Mouse (Mus musculus): ENCODE measurements around the gene Gm28729. TPM values are rescaled to one million over a fixed set of nuclear protein-coding genes. Genes with fewer than 3 reads are reported as not detected.
"Not testable (repeated sequence)": the region's sequence is repeated elsewhere in the genome, so short reads cannot be mapped to it uniquely, and the experiment has no call there.

Gm28729 gene
- polyA plus RNA-seq, 1 experiment from 2014 or later, result 0.06 TPM

DNA sequence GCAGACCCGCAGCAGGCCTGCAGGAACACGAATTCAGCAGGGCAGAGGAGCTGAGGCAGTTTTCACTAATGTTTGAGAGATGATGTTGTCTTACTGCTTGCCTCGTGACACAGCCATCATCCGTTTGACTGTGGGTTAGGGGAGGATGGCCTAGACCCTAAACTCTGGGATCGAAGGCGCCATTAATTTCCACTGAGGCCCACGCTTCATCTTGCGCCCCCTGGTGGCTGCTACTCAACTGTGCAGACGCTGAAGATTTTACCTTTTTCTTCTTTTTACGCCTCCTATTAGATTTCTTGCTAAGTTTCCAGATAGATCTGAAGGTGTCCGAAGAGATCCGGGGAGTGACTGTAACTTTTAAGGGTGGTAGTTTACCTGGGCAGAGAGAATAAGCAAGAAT, 33.3 kb downstream of the Gm28729 start:
- H3K27me3 ChIP-seq, result no peaks in the 10 kb centered on the region
- H3K36me3 ChIP-seq (replicated peaks), result no peaks in the 10 kb centered on the region
- H3K4me2 ChIP-seq, result peak overlapping the region; percentile 35; the same call in 1 of the 2 replicates
- no peaks in the 10 kb centered on the region; the same call in 1 of the 2 replicates for H3K4me1 ChIP-seq (replicated peaks)
- no peaks in the 10 kb centered on the region for H3K9me3 ChIP-seq (replicated peaks)
- no peak for ATAC-seq (ENCODE audit: insufficient read depth)
- 36% methylated on average over 12 of the region's 12 CpGs for WGBS (ENCODE audit: insufficient replicate concordance)
- no peak overlapping the region for H3K27ac ChIP-seq (replicated peaks)
- no peak overlapping the region for H3K4me3 ChIP-seq (replicated peaks)
- H3K9ac ChIP-seq, result no peak overlapping the region

DNA sequence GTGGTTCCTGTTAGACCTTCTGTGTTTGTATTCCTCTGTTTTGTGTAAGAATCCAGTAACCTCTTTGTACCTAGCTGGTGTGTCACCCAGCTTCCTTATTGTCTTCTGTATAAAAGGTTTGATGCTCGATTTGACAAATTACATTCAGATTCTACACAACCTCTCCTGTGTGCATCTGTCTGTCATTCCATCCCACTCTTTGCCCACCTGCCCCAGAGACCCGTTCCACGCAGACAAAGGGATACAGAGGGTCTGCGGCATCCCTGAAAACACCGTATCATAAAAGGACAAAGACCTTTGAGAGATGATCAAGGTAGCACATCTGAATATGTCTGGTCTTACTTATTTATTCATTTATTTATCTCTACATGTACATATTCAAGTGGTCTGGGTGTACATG, 37.2 kb downstream of the Gm28729 start:
- H3K9me3 ChIP-seq (replicated peaks); H3K36me3 ChIP-seq (replicated peaks); H3K4me3 ChIP-seq (replicated peaks); H3K27ac ChIP-seq (replicated peaks); ATAC-seq (ENCODE audit: insufficient read depth); H3K4me2 ChIP-seq; H3K27me3 ChIP-seq; H3K9ac ChIP-seq: not testable (repeated sequence)
- 82% methylated on average over 5 of the region's 5 CpGs for WGBS (ENCODE audit: insufficient replicate concordance)
- H3K4me1 ChIP-seq (replicated peaks), result peaks cover 10% of the 10 kb centered on the region

DNA sequence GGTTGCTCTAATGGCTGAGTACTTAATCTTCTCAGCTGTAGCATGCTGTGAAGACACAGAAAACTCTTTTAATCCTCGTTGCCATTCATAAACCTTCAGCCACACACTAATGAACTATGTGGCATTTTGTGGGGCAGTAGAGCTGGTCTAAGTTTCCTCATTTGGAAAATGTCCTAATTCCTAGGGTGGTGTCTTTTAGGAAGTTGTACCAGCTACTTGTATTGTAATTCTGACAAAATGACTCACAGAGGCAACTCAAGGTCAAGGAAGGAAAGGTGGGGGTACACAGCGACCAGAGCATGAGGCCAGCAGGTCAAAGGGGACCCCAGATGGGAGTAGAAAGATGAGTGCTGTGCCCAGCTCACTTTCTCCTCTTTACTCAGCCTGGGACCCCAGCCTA, 41.4 kb downstream of the Gm28729 start:
- H3K27me3 ChIP-seq, result no peaks in the 10 kb centered on the region
- H3K4me2 ChIP-seq, result no peak overlapping the region
- 51% methylated on average over 2 of the region's 2 CpGs for WGBS (ENCODE audit: insufficient replicate concordance)
- H3K4me3 ChIP-seq (replicated peaks), result no peak overlapping the region
- no peak overlapping the region for H3K9ac ChIP-seq
- H3K27ac ChIP-seq (replicated peaks), result no peak overlapping the region
- H3K36me3 ChIP-seq (replicated peaks), result no peaks in the 10 kb centered on the region
- no peaks in the 10 kb centered on the region for H3K9me3 ChIP-seq (replicated peaks)
- peaks cover 14% of the 10 kb centered on the region for H3K4me1 ChIP-seq (replicated peaks)
- no peak for ATAC-seq (ENCODE audit: insufficient read depth)

DNA sequence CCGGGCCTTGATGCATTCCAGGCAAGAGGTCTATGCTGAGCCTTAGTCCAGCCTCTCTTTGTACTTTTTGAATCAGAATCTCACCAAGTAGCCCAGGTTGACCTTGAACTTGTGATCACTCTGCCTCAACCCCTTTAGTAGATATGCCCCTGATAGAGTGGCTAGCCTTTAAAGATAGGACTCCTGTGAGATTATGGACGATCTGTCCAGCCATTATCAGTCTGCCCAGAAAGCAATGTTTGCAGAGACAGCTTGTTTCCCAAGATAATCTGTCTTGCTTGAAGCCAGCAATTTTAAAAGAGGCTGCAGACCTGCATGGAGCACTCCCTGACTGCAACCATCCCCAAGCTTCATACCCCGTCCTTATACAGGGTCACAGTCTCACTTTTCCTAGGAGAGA, 42.0 kb downstream of the Gm28729 start:
- 30% methylated on average over 3 of the region's 3 CpGs for WGBS (ENCODE audit: insufficient replicate concordance)

DNA sequence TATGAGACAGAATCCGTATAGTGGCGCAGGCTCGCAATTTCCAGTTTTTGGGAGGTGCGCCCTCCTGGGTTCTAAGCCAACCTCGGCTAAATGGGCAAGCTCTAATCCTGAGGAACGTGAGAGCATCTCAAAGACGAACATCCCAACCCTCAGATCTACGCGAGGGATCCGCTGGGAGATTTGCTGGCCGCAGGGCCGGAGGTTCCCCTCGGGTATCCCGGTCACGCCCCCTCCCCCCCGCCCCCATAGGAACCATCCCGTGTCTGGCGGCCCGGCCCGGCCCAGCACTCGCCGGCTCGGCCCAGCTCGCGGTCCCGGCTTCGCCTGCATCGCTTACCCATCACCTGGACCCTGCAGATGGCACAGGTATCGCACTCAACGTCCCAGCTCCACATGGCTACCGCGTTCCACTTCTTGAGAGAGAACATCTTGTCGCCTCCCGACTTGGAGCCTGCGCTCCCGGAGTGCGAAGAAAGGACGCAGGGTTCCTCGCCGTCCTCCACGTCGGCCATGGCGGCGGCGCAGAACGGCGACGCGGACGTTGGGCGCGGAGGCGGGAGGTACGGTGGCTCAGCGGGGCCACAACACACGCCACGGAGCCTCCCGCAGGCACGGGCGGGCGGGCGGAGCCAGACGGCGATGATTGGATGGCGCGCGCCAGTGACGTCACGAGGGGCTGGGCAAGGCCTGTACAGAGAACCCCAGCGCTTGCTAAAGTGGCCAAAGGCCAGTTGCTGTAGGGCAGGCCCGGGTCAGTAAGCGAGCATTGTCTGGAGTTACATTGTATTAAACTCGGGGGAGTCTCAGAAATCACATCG, 46.8 kb downstream of the Gm28729 start, which contains the start of gene Rnf7:
TSS of gene Rnf7 (minus strand) at position 605 of the 818 bp plus-strand sequence.
- Histone ChIP-seq H3K4me1 (replicated peaks) (peaks cover 28% of the 10 kb centered on the region), H3K36me3 (replicated peaks) (0 out of 2 replicates have a peak, but pooled peaks cover 14% of the 10 kb centered on the region), H3K4me2 (peak within 1 kb of the TSS; percentile 81), H3K9me3 (replicated peaks) (no peaks in the 10 kb centered on the region), H3K27ac (replicated peaks) (peak within 1 kb of the TSS; percentile 74), H3K27me3 (no peaks in the 10 kb centered on the region), H3K4me3 (replicated peaks) (peak within 1 kb of the TSS; percentile 73), H3K9ac (peak within 1 kb of the TSS; percentile 68)
- WGBS (ENCODE audit: insufficient replicate concordance), result under 1% methylated on average over 74 of the region's 74 CpGs
- peak; percentile 97 for ATAC-seq (ENCODE audit: insufficient read depth)

More for the DNA sequence above, 42.0 kb downstream of the Gm28729 start:
- Histone ChIP-seq H3K4me2 (no peak overlapping the region), H3K9me3 (replicated peaks) (no peaks in the 10 kb centered on the region), H3K36me3 (replicated peaks) (no peaks in the 10 kb centered on the region), H3K4me1 (replicated peaks) (peaks cover 16% of the 10 kb centered on the region), H3K27ac (replicated peaks) (no peak overlapping the region), H3K9ac (no peak overlapping the region), H3K4me3 (replicated peaks) (no peak overlapping the region), H3K27me3 (no peaks in the 10 kb centered on the region)
- ATAC-seq (ENCODE audit: insufficient read depth), result no peak

DNA sequence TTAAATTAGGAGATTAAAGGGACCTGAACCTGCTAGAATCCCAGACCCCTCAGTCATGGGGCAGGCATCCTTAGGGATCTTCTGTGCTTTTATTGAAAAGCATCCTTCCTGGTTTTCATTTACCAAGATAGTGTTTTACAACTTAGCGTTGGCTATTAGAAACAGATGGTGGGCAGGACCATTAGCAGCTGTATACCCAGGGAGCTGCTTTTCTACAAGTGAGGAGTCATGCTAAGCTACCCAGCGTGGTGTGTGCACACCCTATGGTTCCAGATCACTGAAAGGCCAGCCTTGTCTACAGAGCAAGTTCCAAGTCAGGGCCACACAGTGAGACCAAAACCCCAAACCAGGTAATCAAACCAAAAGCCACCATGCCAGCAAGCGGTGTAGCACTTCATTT, 52.7 kb downstream of the Gm28729 start:
- no peak overlapping the region for H3K4me3 ChIP-seq (replicated peaks)
- H3K9me3 ChIP-seq (replicated peaks), result no peaks in the 10 kb centered on the region
- H3K27ac ChIP-seq (replicated peaks), result no peak overlapping the region
- ATAC-seq (ENCODE audit: insufficient read depth), result no peak
- no peak overlapping the region for H3K4me2 ChIP-seq
- H3K36me3 ChIP-seq (replicated peaks), result peaks cover 27% of the 10 kb centered on the region
- WGBS (ENCODE audit: insufficient replicate concordance), result 80% methylated on average over 3 of the region's 3 CpGs
- peaks cover 13% of the 10 kb centered on the region for H3K4me1 ChIP-seq (replicated peaks)
- no peaks in the 10 kb centered on the region for H3K27me3 ChIP-seq
- H3K9ac ChIP-seq, result no peak overlapping the region

DNA sequence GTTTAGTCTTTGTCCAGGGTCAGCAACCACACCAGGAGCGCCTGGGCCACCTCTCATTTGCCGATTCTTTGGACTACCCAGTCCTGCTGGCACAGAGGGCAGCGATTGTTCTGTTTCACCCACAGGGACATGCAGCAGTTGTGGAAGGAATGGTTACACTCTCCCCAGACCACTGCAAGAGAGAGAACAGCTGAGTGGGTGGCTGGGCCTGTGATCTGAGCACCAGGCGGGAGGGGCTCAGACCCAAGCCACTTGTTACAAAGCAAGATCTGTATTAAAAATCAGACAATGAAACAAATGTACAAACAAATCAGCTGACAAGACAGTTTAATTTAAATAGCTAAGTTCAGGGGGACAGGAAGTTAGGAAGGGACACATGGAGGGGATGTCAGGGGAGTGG, 53.4 kb downstream of the Gm28729 start:
- not testable (repeated sequence) for ATAC-seq (ENCODE audit: insufficient read depth)
- WGBS (ENCODE audit: insufficient replicate concordance), result 78% methylated on average over 4 of the region's 4 CpGs

DNA sequence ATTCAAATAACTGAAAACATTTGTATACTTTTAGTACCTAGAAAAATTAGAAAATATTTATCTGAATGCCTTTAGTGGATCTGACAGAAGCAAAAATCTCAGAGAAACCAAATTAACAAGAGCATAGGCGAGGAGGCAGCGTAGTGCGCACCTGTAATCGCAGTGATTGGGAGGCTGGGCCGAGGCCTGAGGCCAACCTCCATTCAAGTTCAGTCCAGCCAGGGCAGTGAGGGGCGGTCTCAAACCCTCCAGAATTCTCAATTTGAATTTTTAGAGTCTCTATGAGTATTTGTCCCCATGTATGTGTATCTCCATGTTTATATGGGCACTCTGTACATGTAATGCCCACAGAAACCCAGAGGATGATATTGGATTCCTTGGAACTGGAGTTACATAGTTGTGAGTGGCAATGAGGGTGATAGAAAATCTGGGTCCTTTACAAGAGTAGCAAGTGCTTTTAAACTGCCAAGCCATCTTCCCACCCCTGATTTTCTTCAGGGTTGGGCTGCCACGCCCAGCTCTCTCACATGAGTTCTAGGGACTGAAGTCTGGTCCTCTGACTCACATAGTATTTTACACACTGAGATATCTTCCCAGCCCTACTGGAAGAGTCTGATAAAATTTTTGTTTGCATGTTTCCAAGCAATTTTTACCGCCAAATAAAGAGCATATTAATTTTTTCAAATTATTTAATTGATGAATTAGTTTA, 54.6 kb downstream of the Gm28729 start:
- WGBS (ENCODE audit: insufficient replicate concordance), result 77% methylated on average over 8 of the region's 8 CpGs
- H3K27ac ChIP-seq (replicated peaks), result no peak overlapping the region
- ATAC-seq (ENCODE audit: insufficient read depth), result no peak
- H3K4me2 ChIP-seq, result no peak overlapping the region
- H3K9ac ChIP-seq, result no peak overlapping the region
- H3K36me3 ChIP-seq (replicated peaks), result peaks cover 23% of the 10 kb centered on the region
- no peak overlapping the region for H3K4me3 ChIP-seq (replicated peaks)
- H3K4me1 ChIP-seq (replicated peaks), result no peaks in the 10 kb centered on the region
- no peaks in the 10 kb centered on the region for H3K27me3 ChIP-seq
- no peaks in the 10 kb centered on the region for H3K9me3 ChIP-seq (replicated peaks)

More for the DNA sequence above, 53.4 kb downstream of the Gm28729 start:
- H3K4me3 ChIP-seq (replicated peaks); H3K27me3 ChIP-seq; H3K4me1 ChIP-seq (replicated peaks); H3K27ac ChIP-seq (replicated peaks); H3K9me3 ChIP-seq (replicated peaks); H3K4me2 ChIP-seq; H3K9ac ChIP-seq: not testable (repeated sequence)
- H3K36me3 ChIP-seq (replicated peaks), result peaks cover 27% of the 10 kb centered on the region

DNA sequence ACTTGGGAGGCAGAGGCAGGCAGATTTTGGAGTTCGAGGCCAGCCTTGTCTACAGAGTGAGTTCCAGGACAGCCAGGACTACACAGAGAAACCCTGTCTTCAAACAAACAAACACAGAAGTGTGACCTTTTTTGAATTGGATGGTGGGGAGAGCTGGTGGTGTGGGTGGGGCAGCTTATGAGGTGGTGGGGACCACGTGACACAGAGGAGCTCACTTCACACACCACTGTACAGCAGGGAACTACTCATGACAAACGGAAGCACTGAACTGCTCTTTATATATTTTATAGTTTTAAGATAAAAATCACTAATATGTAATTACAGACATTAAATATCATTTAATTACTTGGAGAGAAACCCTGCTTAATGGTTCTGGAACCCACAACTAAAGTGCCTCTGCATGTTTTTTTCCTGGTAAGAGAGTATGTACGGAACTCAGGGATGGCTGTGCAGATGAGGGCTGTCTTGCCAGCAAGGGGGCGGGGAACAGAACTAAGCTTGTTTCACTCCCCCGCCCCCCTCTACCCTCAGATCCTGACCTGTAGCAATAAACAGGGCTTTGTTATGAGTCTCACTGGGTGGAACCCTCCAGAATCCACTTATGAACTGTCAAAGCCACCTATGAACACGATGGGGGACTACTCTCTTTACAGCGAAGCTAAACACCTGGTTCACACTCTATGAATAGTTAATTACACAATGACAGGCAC, 55.4 kb downstream of the Gm28729 start:
- no peaks in the 10 kb centered on the region for H3K9me3 ChIP-seq (replicated peaks)
- ATAC-seq (ENCODE audit: insufficient read depth), result no peak
- H3K27ac ChIP-seq (replicated peaks), result no peak overlapping the region
- H3K27me3 ChIP-seq, result no peaks in the 10 kb centered on the region
- H3K4me3 ChIP-seq (replicated peaks), result no peak overlapping the region
- no peaks in the 10 kb centered on the region for H3K4me1 ChIP-seq (replicated peaks)
- peaks cover 23% of the 10 kb centered on the region for H3K36me3 ChIP-seq (replicated peaks)
- 72% methylated on average over 8 of the region's 8 CpGs for WGBS (ENCODE audit: insufficient replicate concordance)
- H3K4me2 ChIP-seq, result no peak overlapping the region
- H3K9ac ChIP-seq, result no peak overlapping the region

DNA sequence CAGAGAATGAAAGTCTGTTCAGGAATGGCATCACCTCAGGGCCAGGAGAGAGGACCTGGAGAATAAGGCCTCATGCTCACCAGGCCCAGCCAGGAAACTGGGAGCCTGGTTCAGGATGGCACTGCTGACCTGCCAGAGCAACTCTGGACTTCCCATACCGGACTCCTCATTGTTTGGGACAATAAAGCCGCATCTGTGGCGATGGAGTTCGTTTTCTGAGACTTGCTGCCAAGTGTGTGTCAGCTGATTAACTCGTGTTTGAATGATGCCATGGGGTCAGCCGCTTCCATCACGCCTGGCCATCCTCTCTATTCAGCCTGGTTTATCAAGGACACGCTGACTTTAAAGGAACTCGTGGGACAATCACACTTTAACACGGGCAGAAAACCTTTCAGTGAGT, 61.4 kb downstream of the Gm28729 start:
- no peaks in the 10 kb centered on the region for H3K4me1 ChIP-seq (replicated peaks)

DNA sequence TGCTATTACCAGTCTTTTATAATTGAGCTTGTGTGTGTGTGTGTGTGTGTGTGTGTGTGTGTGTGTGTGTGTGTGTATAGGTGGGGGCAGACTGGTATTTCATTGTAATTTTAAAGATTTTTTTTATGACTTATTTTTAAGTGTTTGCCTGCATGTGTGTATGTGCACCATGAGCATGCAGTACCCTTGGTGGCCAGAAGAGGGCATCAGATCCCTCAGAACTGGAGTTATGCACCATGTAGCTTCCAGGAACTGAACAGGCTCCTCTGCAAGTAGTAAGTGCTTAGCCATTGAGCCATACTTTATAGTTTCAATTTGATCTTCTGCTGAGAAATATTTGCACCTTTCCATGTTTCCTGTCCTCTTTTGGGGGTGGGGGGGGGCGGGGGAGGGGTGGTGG, 63.5 kb downstream of the Gm28729 start:
- Histone ChIP-seq H3K27ac (replicated peaks) (no peak overlapping the region), H3K36me3 (replicated peaks) (peaks cover 5% of the 10 kb centered on the region; the same call in 1 of the 2 replicates), H3K4me2 (no peak overlapping the region), H3K9ac (no peak overlapping the region), H3K27me3 (no peaks in the 10 kb centered on the region), H3K4me3 (replicated peaks) (no peak overlapping the region), H3K4me1 (replicated peaks) (no peaks in the 10 kb centered on the region), H3K9me3 (replicated peaks) (0 out of 2 replicates have a peak, but pooled peaks cover 2% of the 10 kb centered on the region)
- 40% methylated on average over 1 of the region's 1 CpGs for WGBS (ENCODE audit: insufficient replicate concordance)
- no peak for ATAC-seq (ENCODE audit: insufficient read depth)

More for the DNA sequence above, 61.4 kb downstream of the Gm28729 start:
- 63% methylated on average over 10 of the region's 10 CpGs for WGBS (ENCODE audit: insufficient replicate concordance)
- ATAC-seq (ENCODE audit: insufficient read depth), result no peak
- H3K36me3 ChIP-seq (replicated peaks), result peaks cover 8% of the 10 kb centered on the region; the same call in 1 of the 2 replicates
- H3K27ac ChIP-seq (replicated peaks), result no peak overlapping the region
- 0 out of 2 replicates have a peak, but pooled peaks cover 2% of the 10 kb centered on the region for H3K9me3 ChIP-seq (replicated peaks)
- no peak overlapping the region for H3K9ac ChIP-seq
- no peak overlapping the region for H3K4me3 ChIP-seq (replicated peaks)
- no peak overlapping the region for H3K4me2 ChIP-seq
- no peaks in the 10 kb centered on the region for H3K27me3 ChIP-seq
